Mouse (Mus musculus) kidney, adult 2 months (tissue): ENCODE data around the gene P2ry2. TPM values are rescaled to one million over a fixed set of nuclear protein-coding genes. Genes with fewer than 3 reads are reported as not detected.

Experiments
- DNase-seq: peaks from one replicate; pipeline ENCODE4 v3.0.0; 2021
- H3K27ac ChIP-seq: fragments of 200-500 bp; 2 replicates; pipeline ENCODE4 v1.5.1; 2012; ENCODE audit warnings: low read depth, low read length, control low read depth, inconsistent platforms; ENCODE audit not compliant: insufficient read depth
- H3K27me3 ChIP-seq: fragments of 200-500 bp; replicated peaks from 2 replicates; pipeline ENCODE4 v1.6.1; 2012; ENCODE audit warnings: mild to moderate bottlenecking, moderate library complexity, low read length, inconsistent platforms; ENCODE audit not compliant: control insufficient read depth, insufficient read depth
- H3K36me3 ChIP-seq: fragments of 200-500 bp; 2 replicates; pipeline ENCODE4 v1.6.1; 2012; ENCODE audit warnings: mild to moderate bottlenecking, moderate library complexity, low read length, inconsistent platforms; ENCODE audit not compliant: control insufficient read depth, insufficient read depth
- H3K4me1 ChIP-seq: fragments of 200-500 bp; 2 replicates; pipeline ENCODE4 v1.6.1; 2011; ENCODE audit warnings: low read length; ENCODE audit not compliant: control insufficient read depth, insufficient read depth
- H3K4me3 ChIP-seq: fragments of 200-500 bp; 2 replicates; pipeline ENCODE4 v1.5.1; 2011; ENCODE audit warnings: mild to moderate bottlenecking, low read depth, low read length, control low read depth; ENCODE audit not compliant: insufficient read depth
- CTCF ChIP-seq: fragments of 200-500 bp; conservative IDR thresholded peaks from 2 replicates; pipeline ENCODE4 v1.5.1; 2011; ENCODE audit warnings: low read depth, mild to moderate bottlenecking, control low read depth, low read length, moderate library complexity, mixed read lengths; ENCODE audit not compliant: insufficient read depth, insufficient read length
- POLR2A ChIP-seq: fragments of 200-500 bp; IDR thresholded peaks from one replicate; pipeline ENCODE4 v1.6.1; 2011; ENCODE audit warnings: low read depth, low read length, control low read depth
- WGBS: fragments of 180-500 bp; shearing (Covaris S2); methylation state at CpG from one replicate; pipeline ENCODE4 v1.1.7; 2018; 5-methylcytosine and 5-hydroxymethylcytosine counted together
- polyA plus RNA-seq: library from polyadenylated mRNA; depleted of rRNA; stranded (reverse); fragments of >200 nt; gene quantifications from 2 replicates; pipeline ENCODE4 v1.2.3, GENCODE M21; 2012

The P2ry2 gene
- polyA plus RNA-seq, 1 experiment = 15.0 TPM

- Histone ChIP-seq H3K4me1 (no peaks in the 10 kb centered on the region), H3K4me3 (no peak overlapping the region), H3K27ac (no peak overlapping the region), H3K27me3 (no peaks in the 10 kb centered on the region), H3K36me3 (no peaks in the 10 kb centered on the region)
- TF ChIP-seq CTCF (no peak), POLR2A (no peak)
- no peak for DNase-seq
- 75% methylated on average over 13 of the region's 13 CpGs for WGBS
These were observed 38.3 kb upstream of the P2ry2 start for GRCm38 (mm10) chr7:101050724-101051550.

GRCm38 (mm10) chr7:101049326-101050087, 36.8 kb upstream of the P2ry2 start:
- no peaks in the 10 kb centered on the region for H3K36me3 ChIP-seq
- H3K27me3 ChIP-seq = no peaks in the 10 kb centered on the region
- DNase-seq = peak; percentile 49
- 81% methylated on average over 7 of the region's 7 CpGs for WGBS
- TF ChIP-seq POLR2A (no peak), CTCF (no peak)
- H3K4me1 ChIP-seq = no peaks in the 10 kb centered on the region
- no peak overlapping the region for H3K4me3 ChIP-seq
- H3K27ac ChIP-seq = no peak overlapping the region

GRCm38 (mm10) chr7:101048247-101048646, 35.6 kb upstream of the P2ry2 start:
- no peaks in the 10 kb centered on the region for H3K27me3 ChIP-seq
- no peak for TF ChIP-seq POLR2A
- TF ChIP-seq CTCF = no peak
- WGBS = 81% methylated on average over 5 of the region's 5 CpGs
- no peak overlapping the region for H3K4me3 ChIP-seq
- DNase-seq = no peak
- H3K27ac ChIP-seq = no peak overlapping the region
- H3K4me1 ChIP-seq = no peaks in the 10 kb centered on the region
- no peaks in the 10 kb centered on the region for H3K36me3 ChIP-seq

GRCm38 (mm10) chr7:101043846-101044541, 31.3 kb upstream of the P2ry2 start:
- Histone ChIP-seq H3K4me1 (no peaks in the 10 kb centered on the region), H3K4me3 (no peak overlapping the region), H3K27me3 (no peaks in the 10 kb centered on the region; the same call in 1 of the 2 replicates), H3K36me3 (no peaks in the 10 kb centered on the region), H3K27ac (no peak overlapping the region)
- TF ChIP-seq CTCF (no peak), POLR2A (no peak)
- WGBS = 77% methylated on average over 8 of the region's 8 CpGs
- no peak for DNase-seq

- H3K36me3 ChIP-seq = no peaks in the 10 kb centered on the region
- H3K27me3 ChIP-seq = no peaks in the 10 kb centered on the region; the same call in 1 of the 2 replicates
- 62% methylated on average over 5 of the region's 5 CpGs for WGBS
- no peak overlapping the region for H3K4me3 ChIP-seq
- TF ChIP-seq CTCF (no peak), POLR2A (no peak)
- H3K4me1 ChIP-seq = no peaks in the 10 kb centered on the region
- no peak for DNase-seq
- H3K27ac ChIP-seq = no peak overlapping the region
These were observed 29.5 kb upstream of the P2ry2 start for GRCm38 (mm10) chr7:101041977-101042749.

- H3K27ac ChIP-seq = no peak overlapping the region
- H3K27me3 ChIP-seq = no peaks in the 10 kb centered on the region; the same call in 1 of the 2 replicates
- no peak overlapping the region for H3K4me3 ChIP-seq
- no peaks in the 10 kb centered on the region for H3K36me3 ChIP-seq
- DNase-seq = no peak
- TF ChIP-seq POLR2A (no peak), CTCF (no peak)
- 71% methylated on average over 2 of the region's 2 CpGs for WGBS
- no peaks in the 10 kb centered on the region for H3K4me1 ChIP-seq
These were observed 28.9 kb upstream of the P2ry2 start for GRCm38 (mm10) chr7:101041544-101041943.
